Mouse (Mus musculus) macrophage (primary cell): ENCODE results near the gene Otud4. TPM values are rescaled to one million over a fixed set of nuclear protein-coding genes. Genes with fewer than 3 reads are reported as not detected.

Experiments used
- polyA plus RNA-seq: library from polyadenylated mRNA; stranded (reverse); fragments of 250-400 nt; gene quantifications from 3 replicates; pipeline ENCODE4 v1.2.4, GENCODE M21; 2018; ENCODE audit warnings: inconsistent platforms

Gene Otud4
- polyA plus RNA-seq, 1 experiment from 2014 or later: 13.5 TPM

Other genes starting within 250 kb of the Otud4 start
- 11.2 to 13.8 TPM (median 12.7 TPM) in 3 replicates for gene Smad1, start 240.1 kb upstream of the Otud4 start, polyA plus RNA-seq
- 32.5 to 89.6 TPM (median 63.2 TPM) in 3 replicates for gene Abce1, start 72.1 kb downstream of the Otud4 start, polyA plus RNA-seq
- gene Anapc10, start 72.2 kb downstream of the Otud4 start, polyA plus RNA-seq: 9.1 to 21.2 TPM (median 11.6 TPM) in 3 replicates